Mouse (Mus musculus): ENCODE data around the gene Chd2. TPM values are rescaled to one million over a fixed set of nuclear protein-coding genes. Genes with fewer than 3 reads are reported as not detected.

Chd2 gene
- polyA plus RNA-seq, 1 experiment from 2014 or later: 41.6 TPM

- ATAC-seq (replicated peaks; ENCODE audit: low FRiP score, low read depth): no peak
- WGBS: 32% methylated on average over 2 of the region's 2 CpGs
- DNase-seq (ENCODE audit: low spot score): no peak
- no peak overlapping the region for H3K27ac ChIP-seq
- no peak overlapping the region; the same call in 1 of the 2 replicates for H3K9ac ChIP-seq (ENCODE audit: low read depth, low read length)
- peak overlapping the region; percentile 51 for H3K4me2 ChIP-seq (ENCODE audit: low read length)
- H3K36me3 ChIP-seq (ENCODE audit: insufficient read depth, low read length): peaks cover 12% of the 10 kb centered on the region; the same call in 1 of the 2 replicates
- H3K4me1 ChIP-seq (replicated peaks; ENCODE audit: insufficient read depth, low read length): no peaks in the 10 kb centered on the region
- H3K4me3 ChIP-seq (replicated peaks; ENCODE audit: low read depth, low read length): no peak overlapping the region
- no peak for TF ChIP-seq CTCF (IDR thresholded peaks at IDR 0.05; ENCODE audit: low read depth)
- no peaks in the 10 kb centered on the region for H3K9me3 ChIP-seq (replicated peaks; ENCODE audit: low read length)
- H3K27me3 ChIP-seq (ENCODE audit: insufficient read depth, low read length): no peaks in the 10 kb centered on the region
Measured at GRCm38 (mm10) chr7:73553160-73553559, 11.5 kb upstream of the Chd2 start.

- Histone ChIP-seq H3K4me1 (replicated peaks; ENCODE audit: insufficient read depth, low read length) (peaks cover under 1% of the 10 kb centered on the region; the same call in 1 of the 2 replicates), H3K36me3 (ENCODE audit: insufficient read depth, low read length) (peaks cover 15% of the 10 kb centered on the region; the same call in 1 of the 2 replicates), H3K4me3 (replicated peaks; ENCODE audit: low read depth, low read length) (peak overlapping the region; percentile 23), H3K9ac (ENCODE audit: low read depth, low read length) (0 out of 2 replicates have a peak overlapping the region, but pooled peaks have one; percentile 23), H3K4me2 (ENCODE audit: low read length) (peak overlapping the region; percentile 51), H3K9me3 (replicated peaks; ENCODE audit: low read length) (no peaks in the 10 kb centered on the region), H3K27me3 (ENCODE audit: insufficient read depth, low read length) (no peaks in the 10 kb centered on the region), H3K27ac (no peak overlapping the region)
- DNase-seq (ENCODE audit: low spot score) (no peak), ATAC-seq (replicated peaks; ENCODE audit: low FRiP score, low read depth) (no peak)
- no peak for TF ChIP-seq CTCF (IDR thresholded peaks at IDR 0.05; ENCODE audit: low read depth)
- 63% methylated on average over 7 of the region's 7 CpGs for WGBS
Measured at GRCm38 (mm10) chr7:73552054-73552750, 10.6 kb upstream of the Chd2 start.

- Histone ChIP-seq H3K27ac (no peak overlapping the region), H3K4me2 (ENCODE audit: low read length) (peak overlapping the region; percentile 51), H3K9ac (ENCODE audit: low read depth, low read length) (no peak overlapping the region), H3K4me1 (replicated peaks; ENCODE audit: insufficient read depth, low read length) (peaks cover 3% of the 10 kb centered on the region; the same call in 1 of the 2 replicates), H3K36me3 (ENCODE audit: insufficient read depth, low read length) (peaks cover 15% of the 10 kb centered on the region; the same call in 1 of the 2 replicates), H3K9me3 (replicated peaks; ENCODE audit: low read length) (no peaks in the 10 kb centered on the region), H3K4me3 (replicated peaks; ENCODE audit: low read depth, low read length) (no peak overlapping the region), H3K27me3 (ENCODE audit: insufficient read depth, low read length) (no peaks in the 10 kb centered on the region)
- no peak for ATAC-seq (replicated peaks; ENCODE audit: low FRiP score, low read depth)
- no peak for DNase-seq (ENCODE audit: low spot score)
- TF ChIP-seq CTCF (IDR thresholded peaks at IDR 0.05; ENCODE audit: low read depth): no peak
Measured at GRCm38 (mm10) chr7:73551370-73551769, 9.7 kb upstream of the Chd2 start.

GRCm38 (mm10) chr7:73548051-73548450 is 6.4 kb upstream of the Chd2 start:
- 73% methylated on average over 2 of the region's 2 CpGs for WGBS
- no peaks in the 10 kb centered on the region for H3K9me3 ChIP-seq (replicated peaks; ENCODE audit: low read length)
- peaks cover 7% of the 10 kb centered on the region for H3K4me1 ChIP-seq (replicated peaks; ENCODE audit: insufficient read depth, low read length)
- peaks cover 18% of the 10 kb centered on the region; the same call in 1 of the 2 replicates for H3K36me3 ChIP-seq (ENCODE audit: insufficient read depth, low read length)
- ATAC-seq (replicated peaks; ENCODE audit: low FRiP score, low read depth) (no peak), DNase-seq (ENCODE audit: low spot score) (no peak)
- no peak overlapping the region for H3K4me3 ChIP-seq (replicated peaks; ENCODE audit: low read depth, low read length)
- H3K27me3 ChIP-seq (ENCODE audit: insufficient read depth, low read length): no peaks in the 10 kb centered on the region
- H3K27ac ChIP-seq: no peak overlapping the region
- H3K4me2 ChIP-seq (ENCODE audit: low read length): no peak overlapping the region
- H3K9ac ChIP-seq (ENCODE audit: low read depth, low read length): no peak overlapping the region
- no peak for TF ChIP-seq CTCF (IDR thresholded peaks at IDR 0.05; ENCODE audit: low read depth)

GRCm38 (mm10) chr7:73546561-73547510 is 5.2 kb upstream of the Chd2 start:
- DNase-seq (ENCODE audit: low spot score) (no peak), ATAC-seq (replicated peaks; ENCODE audit: low FRiP score, low read depth) (no peak)
- TF ChIP-seq CTCF (IDR thresholded peaks at IDR 0.05; ENCODE audit: low read depth): no peak
- peak overlapping the region; percentile 30 for H3K4me2 ChIP-seq (ENCODE audit: low read length)
- peak overlapping the region; percentile 19; the same call in 1 of the 2 replicates for H3K27ac ChIP-seq
- no peak overlapping the region for H3K9ac ChIP-seq (ENCODE audit: low read depth, low read length)
- no peak overlapping the region for H3K4me3 ChIP-seq (replicated peaks; ENCODE audit: low read depth, low read length)
- no peaks in the 10 kb centered on the region for H3K9me3 ChIP-seq (replicated peaks; ENCODE audit: low read length)
- H3K4me1 ChIP-seq (replicated peaks; ENCODE audit: insufficient read depth, low read length): peaks cover 7% of the 10 kb centered on the region
- no peaks in the 10 kb centered on the region for H3K27me3 ChIP-seq (ENCODE audit: insufficient read depth, low read length)
- 64% methylated on average over 10 of the region's 10 CpGs for WGBS
- peaks cover 18% of the 10 kb centered on the region; the same call in 1 of the 2 replicates for H3K36me3 ChIP-seq (ENCODE audit: insufficient read depth, low read length)

GRCm38 (mm10) chr7:73545004-73545403 is 3.4 kb upstream of the Chd2 start:
- H3K27me3 ChIP-seq (ENCODE audit: insufficient read depth, low read length): no peaks in the 10 kb centered on the region
- H3K9ac ChIP-seq (ENCODE audit: low read depth, low read length): no peak overlapping the region
- no peak overlapping the region for H3K4me3 ChIP-seq (replicated peaks; ENCODE audit: low read depth, low read length)
- peaks cover 7% of the 10 kb centered on the region for H3K4me1 ChIP-seq (replicated peaks; ENCODE audit: insufficient read depth, low read length)
- 90% methylated on average over 4 of the region's 4 CpGs for WGBS
- H3K4me2 ChIP-seq (ENCODE audit: low read length): no peak overlapping the region
- DNase-seq (ENCODE audit: low spot score) (no peak), ATAC-seq (replicated peaks; ENCODE audit: low FRiP score, low read depth) (no peak)
- H3K9me3 ChIP-seq (replicated peaks; ENCODE audit: low read length): no peaks in the 10 kb centered on the region
- no peak for TF ChIP-seq CTCF (IDR thresholded peaks at IDR 0.05; ENCODE audit: low read depth)
- H3K36me3 ChIP-seq (ENCODE audit: insufficient read depth, low read length): peaks cover 15% of the 10 kb centered on the region; the same call in 1 of the 2 replicates
- no peak overlapping the region for H3K27ac ChIP-seq

Data from kidney, postnatal 0 days (tissue).